Mouse (Mus musculus): ENCODE measurements at regions not wholly inside any gene's neighbourhood (a gene's known extent, or its start where the extent isn't known, plus 50 kb on each side); places are given as distances from the start of the nearest gene placed in this dataset.

DNA sequence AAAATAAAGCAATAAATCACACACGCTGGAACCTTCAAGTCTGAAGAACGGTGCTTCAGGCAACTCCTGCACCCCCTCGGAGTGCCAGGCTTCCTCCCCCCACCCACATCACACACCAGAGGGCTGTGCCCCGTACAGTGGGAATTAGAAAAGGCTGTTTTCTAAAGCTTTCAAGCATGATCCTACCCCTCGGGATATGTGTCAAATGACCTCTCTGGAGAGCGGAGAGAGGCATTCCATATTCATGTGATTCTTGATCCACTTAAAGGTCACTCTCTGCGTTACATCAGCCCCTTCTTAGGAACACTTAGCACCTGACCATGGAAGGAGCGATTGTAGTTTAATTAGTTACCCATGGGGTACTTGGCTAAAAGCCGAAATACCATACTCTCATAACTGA is 119.1 kb upstream of the Slc24a5 start:
- in situ Hi-C loops (cut with MboI, MseI): loop anchor here (5.0 kb wide), 1 partner anchor 553 kb away; no protein-coding TSS in a partner anchor

DNA sequence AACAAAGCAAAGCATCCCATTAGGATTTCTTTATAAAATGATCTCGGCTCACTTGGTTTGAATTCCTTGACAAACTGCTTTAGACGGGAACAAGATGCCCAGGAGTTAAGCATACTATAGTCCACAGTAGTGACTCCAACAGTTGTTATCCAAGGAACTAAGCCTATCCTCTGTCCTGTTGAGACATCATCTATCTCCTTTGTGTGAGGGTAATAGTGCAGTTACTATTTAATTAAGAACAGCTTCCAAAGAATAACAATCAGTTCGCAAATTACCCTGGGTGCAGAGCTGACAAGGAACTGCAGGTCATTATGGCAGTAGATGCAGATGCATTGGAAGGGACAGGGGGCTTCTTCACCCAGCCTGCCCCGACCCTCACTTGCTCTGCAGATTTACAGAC is 115.7 kb upstream of the Slc24a5 start:
- in situ Hi-C loops (cut with MboI, MseI): no loop called here

DNA sequence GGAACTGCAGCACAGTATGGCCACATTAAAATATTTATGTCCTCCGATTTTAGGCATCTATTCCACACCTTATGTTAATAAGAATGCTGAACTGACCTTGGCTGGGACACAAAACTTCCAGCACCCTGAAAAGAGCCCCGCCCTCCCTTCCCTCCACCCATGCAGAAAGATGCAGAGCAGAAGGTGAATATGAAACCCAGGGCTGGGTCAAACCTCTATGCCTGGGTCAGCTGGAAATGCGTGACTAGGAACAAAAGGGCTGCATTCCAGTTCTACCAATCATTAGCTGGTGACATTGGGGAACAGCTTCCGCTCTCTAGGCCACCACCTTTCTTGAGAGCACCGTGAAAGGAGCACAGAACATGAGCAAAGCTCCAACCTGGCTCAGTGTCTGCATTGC is 114.9 kb upstream of the Slc24a5 start:
- in situ Hi-C loops (cut with MboI, MseI): no loop called here

DNA sequence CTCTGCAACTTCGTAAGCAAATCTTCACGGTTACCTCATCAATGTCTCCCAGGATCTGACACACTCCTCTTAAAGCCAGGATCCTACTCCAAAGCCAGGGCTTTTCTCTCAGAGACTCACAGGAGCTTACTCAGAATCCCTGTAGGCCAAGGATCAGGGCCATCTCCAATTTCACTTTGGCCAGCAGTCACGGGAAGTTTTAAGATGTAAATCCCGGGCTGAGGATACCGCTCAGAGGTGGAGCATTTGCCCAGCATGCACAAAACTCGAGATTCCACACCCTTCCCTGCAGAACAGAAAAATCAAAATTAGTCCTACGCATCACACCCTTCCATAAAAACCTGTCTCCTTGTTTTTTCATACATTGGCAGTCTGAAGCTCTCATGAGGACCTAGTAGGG is 112.1 kb upstream of the Slc24a5 start:
- in situ Hi-C loops (cut with MboI, MseI): no loop called here

DNA sequence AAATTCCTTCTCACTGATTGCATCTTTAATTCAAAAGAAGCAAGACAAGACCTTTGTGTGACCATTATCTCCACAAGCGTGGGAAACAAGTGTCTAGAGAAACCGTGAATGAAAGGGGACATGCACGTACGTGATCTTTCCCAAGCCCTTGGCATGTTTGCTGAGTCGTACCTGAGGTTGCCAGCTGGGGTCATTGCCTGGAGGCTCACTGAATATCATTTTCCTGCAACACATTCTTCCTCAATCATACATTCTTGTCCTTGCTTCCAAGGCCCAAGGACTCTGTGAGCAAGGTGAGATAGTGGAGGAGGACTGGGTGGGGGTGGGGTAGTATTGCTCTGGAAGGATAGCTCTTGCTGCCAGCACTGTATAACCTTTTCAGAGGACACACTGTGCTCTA is 108.5 kb upstream of the Slc24a5 start:
- in situ Hi-C loops (cut with MboI, MseI): no loop called here

DNA sequence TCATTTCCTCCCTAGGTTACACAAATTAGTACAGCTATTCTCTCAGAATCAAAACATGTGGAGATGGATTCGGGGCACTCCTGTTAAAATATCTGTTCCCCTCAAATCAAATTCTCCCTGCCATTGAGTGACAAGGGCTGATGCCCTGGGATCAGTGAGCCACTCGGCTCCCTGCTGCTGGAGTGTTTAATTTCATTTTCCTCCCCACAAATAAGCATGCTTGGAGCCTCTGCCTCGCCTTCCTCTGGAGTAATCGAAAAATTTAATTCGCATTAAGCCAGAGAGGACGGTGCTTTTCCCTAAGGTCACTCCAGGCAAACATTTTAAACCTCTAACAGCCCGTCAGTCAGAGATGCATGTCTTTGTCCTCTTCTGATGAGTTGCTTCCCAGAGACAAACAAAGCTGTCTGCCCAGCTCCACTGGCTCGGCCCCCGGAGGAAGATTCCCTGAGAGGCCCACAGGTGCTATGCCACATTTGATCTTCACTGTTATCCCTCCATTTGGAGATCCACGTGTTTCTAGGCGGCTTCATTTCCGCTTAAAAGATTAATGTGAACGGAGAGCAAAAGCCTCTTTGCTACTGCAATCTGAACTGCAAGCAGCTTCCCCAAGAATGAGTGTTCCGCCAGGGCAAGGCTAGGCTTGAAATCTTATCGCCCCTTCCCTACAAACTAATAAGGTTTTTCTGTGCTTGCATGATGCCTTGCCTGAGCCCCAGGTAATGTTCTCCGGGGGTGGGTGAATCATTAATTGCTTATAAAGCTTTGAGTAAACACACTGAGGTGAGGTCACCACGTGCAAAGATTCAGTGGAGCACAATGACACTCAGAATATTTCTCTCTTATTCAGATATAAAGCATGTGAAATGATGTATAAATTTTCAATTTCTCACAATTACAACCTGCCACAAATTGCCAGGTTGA is 95.8 kb upstream of the Slc24a5 start:
- in situ Hi-C loops (cut with MboI, MseI): no loop called here

DNA sequence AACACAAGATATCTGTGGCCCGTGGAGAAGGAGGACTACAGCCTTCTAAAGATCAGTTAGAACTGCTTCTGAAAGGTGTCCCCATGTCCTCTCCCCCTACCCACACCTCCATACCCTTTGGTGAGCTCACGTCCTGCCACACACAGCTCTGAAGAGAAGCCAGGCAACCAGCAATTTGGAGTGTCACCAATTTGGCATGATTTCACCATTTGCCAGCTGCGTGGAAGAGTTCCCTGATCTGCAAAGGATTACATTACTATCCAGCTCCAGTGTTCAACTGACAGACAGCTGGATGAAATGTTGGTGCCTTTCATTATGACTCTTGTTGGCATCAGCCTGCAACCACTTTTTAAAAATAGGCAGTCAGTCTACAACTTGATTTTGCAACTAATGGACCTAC is 92.8 kb upstream of the Slc24a5 start:
- in situ Hi-C loops (cut with MboI, MseI): no loop called here

DNA sequence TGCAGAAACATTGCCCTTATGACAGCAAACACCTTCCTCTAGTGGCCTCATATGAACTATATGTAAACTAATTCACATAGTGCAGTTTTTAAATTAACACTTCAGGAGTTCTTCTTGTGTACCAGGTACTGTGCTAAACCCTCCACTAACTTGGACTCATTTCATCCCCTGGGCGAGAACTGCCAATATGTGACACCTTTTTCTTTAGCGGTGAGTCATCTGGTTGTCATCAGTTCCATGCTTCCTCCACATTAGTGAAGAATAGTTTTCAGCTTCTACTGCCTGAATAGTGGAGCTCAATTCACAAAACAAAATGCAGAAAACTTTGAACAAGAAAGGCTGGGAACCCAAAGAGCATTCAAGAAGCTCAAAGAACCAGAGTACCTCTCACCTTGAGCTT is 76.9 kb upstream of the Slc24a5 start:
- in situ Hi-C loops (cut with MboI, MseI): no loop called here

DNA sequence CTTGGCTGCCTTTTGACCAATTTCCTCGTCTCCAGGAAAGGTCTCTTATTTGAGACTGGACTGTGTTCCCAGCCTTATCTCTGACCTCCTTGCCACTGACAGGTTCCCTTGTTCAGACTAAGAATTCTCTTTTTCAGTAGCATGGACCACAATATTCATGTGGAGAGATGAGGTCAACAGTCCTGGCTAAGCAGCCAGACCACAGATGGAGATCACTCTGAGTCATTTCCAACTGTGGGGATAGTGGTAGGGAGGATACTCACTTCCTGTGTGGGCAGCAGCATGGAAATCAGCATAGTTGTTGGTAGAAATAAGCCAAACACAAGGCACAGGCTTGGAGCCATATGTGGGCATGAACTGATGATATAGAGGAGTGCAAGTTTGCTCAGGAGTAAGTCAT is 52.9 kb upstream of the Slc24a5 start:
- in situ Hi-C loops (cut with MboI, MseI): no loop called here

DNA sequence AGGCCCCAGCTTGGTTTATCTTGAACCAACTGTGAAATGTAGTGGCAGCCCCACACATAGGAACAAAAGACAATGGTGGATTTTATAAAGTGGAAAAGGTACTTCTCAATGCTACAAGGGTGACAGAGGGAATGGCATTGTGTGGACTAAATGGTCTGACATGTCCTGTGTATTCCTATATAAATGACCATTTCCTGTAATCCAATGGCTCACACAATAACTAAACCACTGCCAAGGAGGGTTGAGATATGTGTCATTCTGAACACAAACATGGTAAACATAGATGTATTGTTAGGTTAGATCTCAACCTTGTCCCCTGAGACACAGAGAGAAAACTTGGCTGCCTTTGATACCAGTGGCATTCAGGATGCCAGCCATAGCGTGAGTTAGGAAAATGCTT is 51.0 kb upstream of the Slc24a5 start:
- in situ Hi-C loops (cut with MboI, MseI): no loop called here

Measured in T-helper 1 cell (primary cell).